Mouse (Mus musculus): ENCODE data around the gene Cdh4. TPM values are rescaled to one million over a fixed set of nuclear protein-coding genes. Genes with fewer than 3 reads are reported as not detected.

Cdh4 gene
- polyA plus RNA-seq, 1 experiment from 2014 or later, result 0.20 TPM

- H3K9me3 ChIP-seq (replicated peaks), result no peaks in the 10 kb centered on the region
- WGBS (ENCODE audit: insufficient replicate concordance), result 72% methylated on average over 5 of the region's 5 CpGs
- no peak for ATAC-seq
- no peak overlapping the region for H3K27ac ChIP-seq
- H3K27me3 ChIP-seq (replicated peaks), result no peaks in the 10 kb centered on the region
- H3K4me2 ChIP-seq, result no peak overlapping the region
- H3K36me3 ChIP-seq, result no peaks in the 10 kb centered on the region
- H3K4me3 ChIP-seq, result no peak overlapping the region
- no peak overlapping the region for H3K9ac ChIP-seq
- H3K4me1 ChIP-seq, result no peaks in the 10 kb centered on the region
Measured at GRCm38 (mm10) chr2:179787797-179788196, 345.6 kb downstream of the Cdh4 start.

GRCm38 (mm10) chr2:179790684-179791083, 348.5 kb downstream of the Cdh4 start:
- Histone ChIP-seq H3K4me2 (no peak overlapping the region), H3K9ac (no peak overlapping the region), H3K27me3 (replicated peaks) (no peaks in the 10 kb centered on the region), H3K27ac (no peak overlapping the region), H3K9me3 (replicated peaks) (no peaks in the 10 kb centered on the region), H3K36me3 (no peaks in the 10 kb centered on the region), H3K4me3 (no peak overlapping the region), H3K4me1 (no peaks in the 10 kb centered on the region)
- 55% methylated on average over 3 of the region's 3 CpGs for WGBS (ENCODE audit: insufficient replicate concordance)
- no peak for ATAC-seq

- Histone ChIP-seq H3K27ac (no peak overlapping the region), H3K4me3 (no peak overlapping the region), H3K4me1 (no peaks in the 10 kb centered on the region), H3K27me3 (replicated peaks) (no peaks in the 10 kb centered on the region), H3K4me2 (no peak overlapping the region), H3K36me3 (no peaks in the 10 kb centered on the region), H3K9me3 (replicated peaks) (no peaks in the 10 kb centered on the region), H3K9ac (no peak overlapping the region)
- WGBS (ENCODE audit: insufficient replicate concordance), result 50% methylated on average over 13 of the region's 13 CpGs
- no peak for ATAC-seq
Measured at GRCm38 (mm10) chr2:179792426-179793133, 350.3 kb downstream of the Cdh4 start.

GRCm38 (mm10) chr2:179794354-179794753, 352.1 kb downstream of the Cdh4 start:
- Histone ChIP-seq H3K27me3 (replicated peaks) (no peaks in the 10 kb centered on the region), H3K4me3 (no peak overlapping the region), H3K4me2 (no peak overlapping the region), H3K36me3 (no peaks in the 10 kb centered on the region), H3K9me3 (replicated peaks) (no peaks in the 10 kb centered on the region), H3K4me1 (no peaks in the 10 kb centered on the region), H3K27ac (no peak overlapping the region), H3K9ac (no peak overlapping the region)
- no peak for ATAC-seq
- 41% methylated on average over 1 of the region's 1 CpGs for WGBS (ENCODE audit: insufficient replicate concordance)

- WGBS (ENCODE audit: insufficient replicate concordance), result 77% methylated on average over 12 of the region's 12 CpGs
- H3K36me3 ChIP-seq, result no peaks in the 10 kb centered on the region
- no peak overlapping the region for H3K4me3 ChIP-seq
- no peaks in the 10 kb centered on the region for H3K9me3 ChIP-seq (replicated peaks)
- H3K27ac ChIP-seq, result no peak overlapping the region
- H3K27me3 ChIP-seq (replicated peaks), result no peaks in the 10 kb centered on the region
- H3K4me2 ChIP-seq, result no peak overlapping the region
- no peak for ATAC-seq
- H3K9ac ChIP-seq, result no peak overlapping the region
- H3K4me1 ChIP-seq, result no peaks in the 10 kb centered on the region
Measured at GRCm38 (mm10) chr2:179795452-179795851, 353.2 kb downstream of the Cdh4 start.

- Histone ChIP-seq H3K9ac (no peak overlapping the region), H3K4me1 (no peaks in the 10 kb centered on the region), H3K9me3 (replicated peaks) (no peaks in the 10 kb centered on the region), H3K4me3 (no peak overlapping the region), H3K36me3 (no peaks in the 10 kb centered on the region), H3K27ac (no peak overlapping the region), H3K4me2 (no peak overlapping the region), H3K27me3 (replicated peaks) (no peaks in the 10 kb centered on the region)
- no peak for ATAC-seq
- WGBS (ENCODE audit: insufficient replicate concordance), result 80% methylated on average over 19 of the region's 19 CpGs
Measured at GRCm38 (mm10) chr2:179799906-179800532, 357.8 kb downstream of the Cdh4 start.

GRCm38 (mm10) chr2:179801042-179801441, 358.8 kb downstream of the Cdh4 start:
- ATAC-seq, result no peak
- no peaks in the 10 kb centered on the region for H3K36me3 ChIP-seq
- 80% methylated on average over 7 of the region's 7 CpGs for WGBS (ENCODE audit: insufficient replicate concordance)
- H3K9me3 ChIP-seq (replicated peaks), result no peaks in the 10 kb centered on the region
- H3K4me2 ChIP-seq, result no peak overlapping the region
- no peaks in the 10 kb centered on the region for H3K27me3 ChIP-seq (replicated peaks)
- H3K27ac ChIP-seq, result no peak overlapping the region
- no peaks in the 10 kb centered on the region for H3K4me1 ChIP-seq
- no peak overlapping the region for H3K4me3 ChIP-seq
- no peak overlapping the region for H3K9ac ChIP-seq

GRCm38 (mm10) chr2:179802411-179802810, 360.2 kb downstream of the Cdh4 start:
- Histone ChIP-seq H3K27me3 (replicated peaks) (no peaks in the 10 kb centered on the region), H3K9me3 (replicated peaks) (no peaks in the 10 kb centered on the region), H3K27ac (no peak overlapping the region), H3K4me3 (no peak overlapping the region), H3K9ac (no peak overlapping the region), H3K4me2 (no peak overlapping the region), H3K4me1 (no peaks in the 10 kb centered on the region), H3K36me3 (no peaks in the 10 kb centered on the region)
- WGBS (ENCODE audit: insufficient replicate concordance), result 45% methylated on average over 1 of the region's 1 CpGs
- ATAC-seq, result no peak

GRCm38 (mm10) chr2:179811086-179811485, 368.9 kb downstream of the Cdh4 start:
- WGBS (ENCODE audit: insufficient replicate concordance), result 57% methylated on average over 5 of the region's 5 CpGs
- no peaks in the 10 kb centered on the region for H3K36me3 ChIP-seq

GRCm38 (mm10) chr2:179813035-179813827, 371.0 kb downstream of the Cdh4 start:
- no peak for ATAC-seq
- Histone ChIP-seq H3K27me3 (replicated peaks) (no peaks in the 10 kb centered on the region), H3K9ac (no peak overlapping the region), H3K36me3 (no peaks in the 10 kb centered on the region), H3K9me3 (replicated peaks) (no peaks in the 10 kb centered on the region), H3K4me3 (no peak overlapping the region), H3K27ac (no peak overlapping the region), H3K4me1 (no peaks in the 10 kb centered on the region), H3K4me2 (no peak overlapping the region)
- 67% methylated on average over 11 of the region's 11 CpGs for WGBS (ENCODE audit: insufficient replicate concordance)

More at GRCm38 (mm10) chr2:179811086-179811485, 368.9 kb downstream of the Cdh4 start:
- Histone ChIP-seq H3K27ac (no peak overlapping the region), H3K4me2 (no peak overlapping the region), H3K9me3 (replicated peaks) (no peaks in the 10 kb centered on the region), H3K27me3 (replicated peaks) (no peaks in the 10 kb centered on the region), H3K9ac (no peak overlapping the region), H3K4me3 (no peak overlapping the region), H3K4me1 (no peaks in the 10 kb centered on the region)
- no peak for ATAC-seq

GRCm38 (mm10) chr2:179824776-179825326, 382.6 kb downstream of the Cdh4 start:
- 39% methylated on average over 18 of the region's 18 CpGs for WGBS (ENCODE audit: insufficient replicate concordance)
- Histone ChIP-seq H3K4me2 (no peak overlapping the region), H3K4me3 (no peak overlapping the region), H3K4me1 (no peaks in the 10 kb centered on the region), H3K36me3 (no peaks in the 10 kb centered on the region), H3K9me3 (replicated peaks) (no peaks in the 10 kb centered on the region), H3K27me3 (replicated peaks) (no peaks in the 10 kb centered on the region), H3K9ac (no peak overlapping the region), H3K27ac (no peak overlapping the region)
- no peak; the same call in 1 of the 2 replicates for ATAC-seq

GRCm38 (mm10) chr2:179828968-179829367, 386.7 kb downstream of the Cdh4 start:
- Histone ChIP-seq H3K36me3 (no peaks in the 10 kb centered on the region), H3K9me3 (replicated peaks) (no peaks in the 10 kb centered on the region), H3K9ac (no peak overlapping the region), H3K27me3 (replicated peaks) (no peaks in the 10 kb centered on the region), H3K4me1 (no peaks in the 10 kb centered on the region), H3K4me2 (no peak overlapping the region), H3K27ac (no peak overlapping the region), H3K4me3 (no peak overlapping the region)
- ATAC-seq, result no peak
- WGBS (ENCODE audit: insufficient replicate concordance), result 75% methylated on average over 6 of the region's 6 CpGs
